Mouse (Mus musculus): ENCODE results near the gene Cilp2.

The Cilp2 gene

GRCm38 (mm10) chr8:69901484-69902162, 14.1 kb upstream of the Cilp2 start:
- peak; percentile 96 for DNase-seq (ENCODE audit: low spot score in 2 of 2)

GRCm38 (mm10) chr8:69900895-69901451, 13.5 kb upstream of the Cilp2 start:
- no peak for DNase-seq (ENCODE audit: low spot score in 2 of 2)

- DNase-seq (ENCODE audit: low spot score in 2 of 2) = no peak
These were observed 12.4 kb upstream of the Cilp2 start for GRCm38 (mm10) chr8:69899876-69900275.

GRCm38 (mm10) chr8:69897857-69898256, 10.4 kb upstream of the Cilp2 start:
- DNase-seq (ENCODE audit: low spot score in 2 of 2) = no peak

GRCm38 (mm10) chr8:69895772-69896451, 8.4 kb upstream of the Cilp2 start:
- no peak for DNase-seq (ENCODE audit: low spot score in 2 of 2)

- DNase-seq (ENCODE audit: low spot score in 2 of 2) = no peak
These were observed 7.4 kb upstream of the Cilp2 start for GRCm38 (mm10) chr8:69894836-69895332.

- DNase-seq (ENCODE audit: low spot score in 2 of 2) = peak; percentile 38 to 62
These were observed 6.4 kb upstream of the Cilp2 start for GRCm38 (mm10) chr8:69893863-69894262.

- no peak for DNase-seq (ENCODE audit: low spot score in 2 of 2)
These were observed 3.3 kb upstream of the Cilp2 start for GRCm38 (mm10) chr8:69890813-69891241.

GRCm38 (mm10) chr8:69888902-69889301, 1.4 kb upstream of the Cilp2 start:
- no peak for DNase-seq (ENCODE audit: low spot score in 2 of 2)

GRCm38 (mm10) chr8:69888244-69888866, 868 bp upstream of the Cilp2 start:
- no peak for DNase-seq (ENCODE audit: low spot score in 2 of 2)

- no peak for DNase-seq (ENCODE audit: low spot score in 2 of 2)
These were observed 3.3 kb downstream of the Cilp2 start for GRCm38 (mm10) chr8:69884141-69884540.

GRCm38 (mm10) chr8:69882833-69883600, 4.5 kb downstream of the Cilp2 start:
- DNase-seq (ENCODE audit: low spot score in 2 of 2) = no peak

- DNase-seq (ENCODE audit: low spot score in 2 of 2) = peak in 1 of 2 experiments; percentile 32
These were observed 5.3 kb downstream of the Cilp2 start for GRCm38 (mm10) chr8:69882021-69882756.

GRCm38 (mm10) chr8:69881261-69881865, 6.1 kb downstream of the Cilp2 start:
- no peak for DNase-seq (ENCODE audit: low spot score in 2 of 2)

- DNase-seq (ENCODE audit: low spot score in 2 of 2) = no peak
These were observed 6.6 kb downstream of the Cilp2 start for GRCm38 (mm10) chr8:69880841-69881240.

- no peak for DNase-seq (ENCODE audit: low spot score in 2 of 2)
These were observed 7.8 kb downstream of the Cilp2 start for GRCm38 (mm10) chr8:69879678-69880077.

- DNase-seq (ENCODE audit: low spot score in 2 of 2) = no peak
These were observed 9.5 kb downstream of the Cilp2 start for GRCm38 (mm10) chr8:69877992-69878391.

GRCm38 (mm10) chr8:69877396-69877795, 10.1 kb downstream of the Cilp2 start:
- DNase-seq (ENCODE audit: low spot score in 2 of 2) = no peak

GRCm38 (mm10) chr8:69876967-69877366, 10.5 kb downstream of the Cilp2 start:
- DNase-seq (ENCODE audit: low spot score in 2 of 2) = no peak

GRCm38 (mm10) chr8:69876097-69876496, 11.4 kb downstream of the Cilp2 start:
- no peak for DNase-seq (ENCODE audit: low spot score in 2 of 2)
